Mouse (Mus musculus): ENCODE data around the gene Slc24a2. TPM values are rescaled to one million over a fixed set of nuclear protein-coding genes. Genes with fewer than 3 reads are reported as not detected.

Gene Slc24a2
- polyA plus RNA-seq, 1 experiment, result 1.1 TPM

GRCm38 (mm10) chr4:86942656-86943055, 287.6 kb downstream of the Slc24a2 start:
- H3K27ac ChIP-seq (ENCODE audit: insufficient read depth, low read length), result no peak overlapping the region
- H3K4me1 ChIP-seq (ENCODE audit: control insufficient read depth, insufficient read depth, low read length), result no peaks in the 10 kb centered on the region
- TF ChIP-seq CTCF (IDR thresholded peaks at IDR 0.05; ENCODE audit: borderline replicate concordance, insufficient read depth, low read length) (no peak), POLR2A (IDR thresholded peaks at IDR 0.05; ENCODE audit: low read depth, low read length) (no peak)
- no peak overlapping the region for H3K4me3 ChIP-seq (ENCODE audit: insufficient read depth, low read length)

- no peak overlapping the region for H3K27ac ChIP-seq (ENCODE audit: insufficient read depth, low read length)
- no peaks in the 10 kb centered on the region for H3K4me1 ChIP-seq (ENCODE audit: control insufficient read depth, insufficient read depth, low read length)
- no peak for TF ChIP-seq CTCF (IDR thresholded peaks at IDR 0.05; ENCODE audit: borderline replicate concordance, insufficient read depth, low read length)
- TF ChIP-seq POLR2A (IDR thresholded peaks at IDR 0.05; ENCODE audit: low read depth, low read length), result no peak
- no peak overlapping the region for H3K4me3 ChIP-seq (ENCODE audit: insufficient read depth, low read length)
Measured at GRCm38 (mm10) chr4:86936706-86937105, 293.6 kb downstream of the Slc24a2 start.

GRCm38 (mm10) chr4:86936217-86936616, 294.1 kb downstream of the Slc24a2 start:
- TF ChIP-seq POLR2A (IDR thresholded peaks at IDR 0.05; ENCODE audit: low read depth, low read length) (no peak), CTCF (IDR thresholded peaks at IDR 0.05; ENCODE audit: borderline replicate concordance, insufficient read depth, low read length) (no peak)
- H3K4me3 ChIP-seq (ENCODE audit: insufficient read depth, low read length), result no peak overlapping the region
- no peak overlapping the region for H3K27ac ChIP-seq (ENCODE audit: insufficient read depth, low read length)
- H3K4me1 ChIP-seq (ENCODE audit: control insufficient read depth, insufficient read depth, low read length), result no peaks in the 10 kb centered on the region
